Mouse (Mus musculus): ENCODE data around the gene Daam1.

- TF ChIP-seq EP300 (IDR thresholded peaks at IDR 0.05) (no peak), CTCF (IDR thresholded peaks at IDR 0.05) (no peak)
These were observed 184.4 kb downstream of the Daam1 start for GRCm38 (mm10) chr12:72015296-72015695.

Data from lung, postnatal 0 days (tissue).